Mouse (Mus musculus) natural killer cell, adult 2 months (primary cell): Measurements from ENCODE around the gene Shf.

Experiments used
- DNase-seq, 2 experiments: peaks; one replicate each; pipeline ENCODE4 v3.0.0; 2022; ENCODE audit warnings: low spot score in 2 of 2

Gene Shf

GRCm38 (mm10) chr2:122302574-122303241 lies 66.3 kb downstream of the Shf start:
- peak; percentile 59 to 73 for DNase-seq

DNA sequence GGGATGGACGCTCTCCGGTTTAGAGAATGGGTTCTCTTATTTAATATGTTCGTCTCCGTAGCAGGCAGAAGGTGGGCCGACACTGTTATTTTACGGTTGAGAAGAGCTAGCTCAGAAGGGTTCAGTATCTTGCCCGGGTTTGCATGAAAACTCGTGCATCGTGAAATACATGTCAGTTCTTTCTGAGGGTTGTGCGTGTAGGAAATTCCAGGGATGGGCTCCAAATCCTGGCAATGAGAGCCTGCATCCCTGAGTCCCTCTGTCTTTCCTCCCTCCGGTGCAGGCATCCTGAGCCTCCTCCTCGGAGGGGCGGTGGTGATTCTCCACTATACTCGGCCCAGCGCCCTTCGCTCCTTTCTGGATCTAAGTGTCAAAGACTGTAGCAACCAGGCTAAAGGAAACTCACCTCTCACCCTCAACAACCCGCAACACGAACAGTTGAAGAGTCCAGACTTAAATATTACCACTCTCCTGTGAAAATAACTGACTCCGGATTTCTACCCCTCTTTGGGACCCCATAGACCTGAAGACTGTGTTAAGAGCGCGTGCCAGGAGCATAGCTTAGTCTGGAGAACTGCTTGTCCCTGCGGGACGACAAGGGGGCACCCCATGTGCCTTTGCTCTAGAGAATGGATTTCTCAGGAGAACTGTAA lies 66.9 kb downstream of the Shf start:
- DNase-seq: no peak

GRCm38 (mm10) chr2:122301081-122301920 lies 67.7 kb downstream of the Shf start:
- DNase-seq: peak; percentile 24 to 31

GRCm38 (mm10) chr2:122300656-122301020 lies 68.3 kb downstream of the Shf start:
- DNase-seq: no peak

GRCm38 (mm10) chr2:122299911-122300655 lies 68.9 kb downstream of the Shf start:
- no peak for DNase-seq
